Mouse (Mus musculus) midbrain, embryonic 16.5 days (tissue): ENCODE measurements around the gene Cela1. TPM values are rescaled to one million over a fixed set of nuclear protein-coding genes. Genes with fewer than 3 reads are reported as not detected.
A peak's percentile ranks its signal among the peaks of the same experiment; 100 is the strongest.

ENCODE experiments used
- ATAC-seq: fragments of 200-750 bp; cut with Nextera tagmentation; 2 replicates; pipeline ENCODE4 v1.8.0; 2017; ENCODE audit warnings: moderate TSS enrichment
- H3K27ac ChIP-seq: fragments of 300-500 bp; sonication (generic); 2 replicates; pipeline ENCODE4 v1.5.1; 2014; ENCODE audit warnings: mild to moderate bottlenecking, low read length, mixed read lengths
- H3K27me3 ChIP-seq: fragments of 300-500 bp; sonication (generic); 2 replicates; pipeline ENCODE4 v1.6.1; 2014; ENCODE audit warnings: low read depth, low read length, mixed read lengths; ENCODE audit not compliant: control insufficient read depth, insufficient read depth
- H3K36me3 ChIP-seq: fragments of 300-500 bp; sonication (generic); 2 replicates; pipeline ENCODE4 v1.6.1; 2014; ENCODE audit warnings: mild to moderate bottlenecking, low read length, moderate library complexity, mixed read lengths; ENCODE audit not compliant: control insufficient read depth, insufficient read depth
- H3K4me1 ChIP-seq: fragments of 300-500 bp; sonication (generic); 2 replicates; pipeline ENCODE4 v1.6.1; 2014; ENCODE audit warnings: mild to moderate bottlenecking, low read length, mixed read lengths; ENCODE audit not compliant: control insufficient read depth, insufficient read depth
- H3K4me2 ChIP-seq: fragments of 300-500 bp; sonication (generic); 2 replicates; pipeline ENCODE4 v1.6.1; 2014; ENCODE audit warnings: mild to moderate bottlenecking, low read length, mixed read lengths
- H3K4me3 ChIP-seq: fragments of 300-500 bp; sonication (generic); 2 replicates; pipeline ENCODE4 v1.5.1; 2014; ENCODE audit warnings: low read depth, mild to moderate bottlenecking, low read length, moderate library complexity, mixed read lengths
- H3K9ac ChIP-seq: fragments of 300-500 bp; sonication (generic); 2 replicates; pipeline ENCODE4 v1.6.1; 2014; ENCODE audit warnings: low read depth, low read length, mixed read lengths
- H3K9me3 ChIP-seq: fragments of 300-500 bp; sonication (generic); replicated peaks from 2 replicates; pipeline ENCODE4 v1.6.1; 2014; ENCODE audit warnings: mild to moderate bottlenecking, low read length, mixed read lengths; ENCODE audit not compliant: control insufficient read depth, poor library complexity, severe bottlenecking
- WGBS: fragments of 180-500 bp; shearing (Covaris S2); extraction: QIAGEN DNeasy Blood & Tissue Kit; methylation state at CpG from one replicate; pipeline ENCODE4 v1.1.7; 2014; 5-methylcytosine and 5-hydroxymethylcytosine counted together
- polyA plus RNA-seq: library from polyadenylated mRNA; unstranded; fragments of >200 nt; fragmentation: Nextera tagmentation; extraction: Ambion mirVana; gene quantifications from 2 replicates; pipeline ENCODE4 v1.2.1, GENCODE M21; 2015

The Cela1 gene
- 0.68 and 0.85 TPM in 2 replicates for polyA plus RNA-seq

GRCm38 (mm10) chr15:100687430-100687971 lies at the start of gene Cela1:
Gene Cela1 (minus strand): TSS chr15:100687921.
- H3K4me3 ChIP-seq = no peak within 1 kb of the TSS
- WGBS = 82% methylated on average over 8 of the region's 8 CpGs

DNA sequence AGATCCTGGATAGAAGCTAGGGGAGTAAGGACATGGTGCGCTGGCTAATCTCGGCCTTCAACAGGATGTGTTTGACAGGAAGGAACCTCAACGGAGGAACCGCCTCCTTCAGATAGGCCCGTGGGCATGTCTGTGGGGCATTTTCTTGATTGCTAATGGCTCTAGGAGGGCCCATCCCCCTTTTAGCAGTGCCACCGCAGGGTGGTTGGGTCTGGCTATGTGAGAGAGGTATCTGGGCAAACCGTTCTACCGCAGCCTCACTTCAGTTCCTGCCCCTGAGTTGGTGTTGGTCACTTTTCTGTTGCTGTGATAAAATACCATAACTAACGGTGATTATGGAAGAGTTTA lies 48.2 kb upstream of the Cela1 start:
- 82% methylated on average over 9 of the region's 9 CpGs for WGBS
- H3K36me3 ChIP-seq = no peaks in the 10 kb centered on the region
- H3K9ac ChIP-seq = no peak overlapping the region

More at GRCm38 (mm10) chr15:100687430-100687971, at the start of gene Cela1:
- no peak for ATAC-seq
- no peak within 1 kb of the TSS for H3K27ac ChIP-seq
- H3K9me3 ChIP-seq = peaks cover 6% of the 10 kb centered on the region; the same call in 1 of the 2 replicates
- no peak within 1 kb of the TSS for H3K4me2 ChIP-seq
- no peaks in the 10 kb centered on the region for H3K36me3 ChIP-seq
- H3K4me1 ChIP-seq = no peaks in the 10 kb centered on the region
- no peaks in the 10 kb centered on the region for H3K27me3 ChIP-seq
- no peak within 1 kb of the TSS for H3K9ac ChIP-seq

DNA sequence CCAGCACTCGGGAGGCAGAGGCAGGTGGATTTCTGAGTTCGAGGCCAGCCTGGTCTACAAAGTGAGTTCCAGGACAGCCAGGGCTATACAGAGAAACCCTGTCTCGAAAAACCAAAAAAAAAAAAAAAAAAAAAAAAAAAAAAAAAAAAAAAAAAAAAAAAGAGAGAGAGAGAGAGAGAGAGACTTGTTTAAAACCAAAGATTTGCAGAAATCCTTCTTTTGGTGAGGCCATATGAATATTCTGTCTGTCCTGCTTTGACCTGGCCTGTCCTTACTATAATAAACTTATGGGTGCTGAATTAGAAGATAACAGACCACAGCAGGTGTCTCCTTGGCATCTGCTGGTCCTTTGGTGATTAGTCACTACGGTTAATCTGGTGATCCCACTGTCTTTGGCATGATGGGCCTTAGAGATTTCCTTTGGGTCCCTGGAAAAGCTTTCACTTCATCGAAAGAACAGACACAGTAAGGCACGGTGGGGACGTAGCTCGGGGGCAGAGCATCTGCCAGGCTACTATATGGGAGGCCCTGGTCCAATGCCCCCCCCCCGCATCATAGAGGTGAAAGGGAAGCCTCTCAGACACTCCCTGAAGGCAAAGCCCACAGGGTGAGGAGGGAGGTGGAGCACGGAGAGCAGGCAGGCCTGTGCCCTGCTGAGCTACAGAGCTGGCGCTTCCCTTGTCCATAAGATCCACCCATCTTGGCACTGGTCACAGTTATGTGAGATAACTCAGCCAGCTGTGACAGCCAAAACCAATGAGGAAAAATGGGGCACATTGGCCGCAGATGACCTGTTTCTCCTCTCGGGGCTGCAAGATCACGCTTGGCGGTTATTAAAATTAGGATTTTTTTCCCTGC lies 47.6 kb upstream of the Cela1 start:
- Histone ChIP-seq H3K36me3 (no peaks in the 10 kb centered on the region), H3K9me3 (no peaks in the 10 kb centered on the region), H3K4me2 (no peak overlapping the region), H3K27ac (no peak overlapping the region), H3K4me1 (no peaks in the 10 kb centered on the region), H3K27me3 (peaks cover 3% of the 10 kb centered on the region; the same call in 1 of the 2 replicates), H3K9ac (no peak overlapping the region), H3K4me3 (no peak overlapping the region)
- 79% methylated on average over 14 of the region's 15 CpGs for WGBS
- no peak for ATAC-seq

More for the DNA sequence above, 48.2 kb upstream of the Cela1 start:
- no peak for ATAC-seq
- no peaks in the 10 kb centered on the region for H3K27me3 ChIP-seq
- no peak overlapping the region for H3K4me3 ChIP-seq
- H3K4me1 ChIP-seq = no peaks in the 10 kb centered on the region
- no peak overlapping the region for H3K4me2 ChIP-seq
- no peak overlapping the region for H3K27ac ChIP-seq
- H3K9me3 ChIP-seq = no peaks in the 10 kb centered on the region

DNA sequence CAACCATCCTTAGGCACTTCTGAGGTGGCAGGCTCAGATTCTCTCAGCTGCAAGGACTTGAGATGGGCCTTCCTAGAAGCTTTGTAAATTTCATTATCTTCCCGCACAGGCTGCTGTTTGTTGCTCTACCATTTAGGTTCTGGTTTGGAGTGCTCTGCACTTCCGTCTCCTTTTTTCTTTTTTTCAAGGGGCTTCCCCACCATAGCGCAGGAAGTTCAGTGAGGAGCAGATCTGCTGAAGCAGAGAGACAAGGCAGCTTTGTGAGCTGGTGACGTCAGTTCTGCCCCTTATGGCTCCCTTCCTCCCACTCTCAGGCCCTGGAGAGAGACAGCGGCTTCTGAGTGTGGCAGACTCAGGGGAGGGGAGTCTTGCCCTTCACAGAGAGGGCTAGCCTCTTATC lies 44.9 kb upstream of the Cela1 start:
- peaks cover 28% of the 10 kb centered on the region for H3K27me3 ChIP-seq
- no peak overlapping the region for H3K4me3 ChIP-seq
- H3K9ac ChIP-seq = no peak overlapping the region
- 24% methylated on average over 5 of the region's 5 CpGs for WGBS
- peaks cover 4% of the 10 kb centered on the region for H3K4me1 ChIP-seq
- no peaks in the 10 kb centered on the region for H3K36me3 ChIP-seq
- ATAC-seq = no peak
- no peak overlapping the region for H3K4me2 ChIP-seq
- no peak overlapping the region for H3K27ac ChIP-seq
- H3K9me3 ChIP-seq = no peaks in the 10 kb centered on the region

GRCm38 (mm10) chr15:100731081-100731480 lies 43.4 kb upstream of the Cela1 start:
- Histone ChIP-seq H3K4me3 (no peak overlapping the region), H3K36me3 (no peaks in the 10 kb centered on the region), H3K27me3 (peaks cover 29% of the 10 kb centered on the region), H3K9ac (no peak overlapping the region), H3K4me2 (no peak overlapping the region), H3K4me1 (peaks cover 4% of the 10 kb centered on the region), H3K27ac (no peak overlapping the region), H3K9me3 (no peaks in the 10 kb centered on the region)
- no peak for ATAC-seq
- WGBS = 59% methylated on average over 9 of the region's 9 CpGs

GRCm38 (mm10) chr15:100729281-100729985 lies 41.7 kb upstream of the Cela1 start, which contains the start of gene Galnt6:
Gene Galnt6 (minus strand): TSS chr15:100729376.
- Histone ChIP-seq H3K36me3 (no peaks in the 10 kb centered on the region), H3K27ac (no peak within 1 kb of the TSS), H3K4me2 (peak within 1 kb of the TSS; percentile 47), H3K4me3 (peak within 1 kb of the TSS; percentile 33), H3K9ac (peak within 1 kb of the TSS; percentile 10; the same call in 1 of the 2 replicates), H3K27me3 (peaks cover 29% of the 10 kb centered on the region), H3K4me1 (peaks cover 4% of the 10 kb centered on the region), H3K9me3 (no peaks in the 10 kb centered on the region)
- WGBS = 5% methylated on average over 47 of the region's 57 CpGs
- no peak for ATAC-seq

- Histone ChIP-seq H3K36me3 (no peaks in the 10 kb centered on the region), H3K9me3 (no peaks in the 10 kb centered on the region), H3K9ac (no peak overlapping the region), H3K27me3 (peaks cover 29% of the 10 kb centered on the region), H3K4me3 (peak overlapping the region; percentile 33), H3K4me2 (peak overlapping the region; percentile 47), H3K4me1 (peaks cover 4% of the 10 kb centered on the region), H3K27ac (no peak overlapping the region)
- ATAC-seq = no peak
- 26% methylated on average over 9 of the region's 9 CpGs for WGBS
Observed at GRCm38 (mm10) chr15:100728586-100728985, 40.9 kb upstream of the Cela1 start.

- H3K4me3 ChIP-seq = no peak overlapping the region
- no peaks in the 10 kb centered on the region for H3K9me3 ChIP-seq
- no peak overlapping the region for H3K9ac ChIP-seq
- 90% methylated on average over 11 of the region's 11 CpGs for WGBS
- ATAC-seq = no peak
- peaks cover 29% of the 10 kb centered on the region for H3K27me3 ChIP-seq
- H3K4me1 ChIP-seq = peaks cover 4% of the 10 kb centered on the region
- no peak overlapping the region for H3K4me2 ChIP-seq
- H3K27ac ChIP-seq = no peak overlapping the region
- no peaks in the 10 kb centered on the region for H3K36me3 ChIP-seq
Observed at GRCm38 (mm10) chr15:100727834-100728233, 40.1 kb upstream of the Cela1 start.
